Mouse (Mus musculus) forebrain, postnatal 0 days (tissue): Measurements from ENCODE around the gene Wnt7b. TPM values are rescaled to one million over a fixed set of nuclear protein-coding genes. Genes with fewer than 3 reads are reported as not detected.

ENCODE experiments used
- ATAC-seq: fragments of 200-750 bp; cut with Nextera tagmentation; 2 replicates; pipeline ENCODE4 v1.8.0; 2017; ENCODE audit warnings: mild to moderate bottlenecking, moderate library complexity
- DNase-seq: peaks from one replicate; pipeline ENCODE4 v3.0.0-alpha.2; 2015
- H3K27ac ChIP-seq: fragments of 300-500 bp; sonication (generic); 2 replicates; pipeline ENCODE4 v1.5.1; 2014; ENCODE audit warnings: low read depth, mild to moderate bottlenecking, antibody characterized with exemption, low read length, moderate library complexity, mixed read lengths
- H3K27me3 ChIP-seq: fragments of 300-500 bp; sonication (generic); 2 replicates; pipeline ENCODE4 v1.6.1; 2014; ENCODE audit warnings: mild to moderate bottlenecking, low read length, mixed read lengths; ENCODE audit not compliant: insufficient read depth
- H3K36me3 ChIP-seq: fragments of 300-500 bp; sonication (generic); 2 replicates; pipeline ENCODE4 v1.6.1; 2014; ENCODE audit warnings: mild to moderate bottlenecking, moderate library complexity; ENCODE audit not compliant: insufficient read depth
- H3K4me1 ChIP-seq: fragments of 300-500 bp; sonication (generic); 2 replicates; pipeline ENCODE4 v1.6.1; 2014; ENCODE audit warnings: antibody characterized with exemption; ENCODE audit not compliant: insufficient read depth
- H3K4me2 ChIP-seq: fragments of 300-500 bp; sonication (generic); 2 replicates; pipeline ENCODE4 v1.6.1; 2014; ENCODE audit warnings: low read depth, mild to moderate bottlenecking, moderate library complexity
- H3K4me3 ChIP-seq: fragments of 300-500 bp; sonication (generic); 2 replicates; pipeline ENCODE4 v1.5.1; 2014; ENCODE audit warnings: low read depth, low read length, mixed read lengths
- H3K9ac ChIP-seq: fragments of 300-500 bp; sonication (generic); 2 replicates; pipeline ENCODE4 v1.6.1; 2014; ENCODE audit warnings: mild to moderate bottlenecking
- H3K9me3 ChIP-seq: fragments of 300-500 bp; sonication (generic); 2 replicates; pipeline ENCODE4 v1.6.1; 2016; ENCODE audit warnings: low read length
- CTCF ChIP-seq: sonication (generic); IDR thresholded peaks from 2 replicates; pipeline ENCODE4 v1.5.1; 2016; ENCODE audit warnings: antibody characterized with exemption, control low read depth, low read depth
- WGBS: fragments of 180-500 bp; shearing (Covaris S2); extraction: QIAGEN DNeasy Blood & Tissue Kit; methylation state at CpG from one replicate; pipeline ENCODE4 v1.1.7; 2014; 5-methylcytosine and 5-hydroxymethylcytosine counted together
- polyA plus RNA-seq: library from polyadenylated mRNA; unstranded; fragments of >200 nt; fragmentation: Nextera tagmentation; extraction: Ambion mirVana; gene quantifications from 2 replicates; pipeline ENCODE4 v1.2.1, GENCODE M21; 2015
- total RNA-seq: library from RNA; depleted of rRNA; stranded (reverse); fragments of >200 nt; gene quantifications from 2 replicates; pipeline ENCODE4 v1.2.3, GENCODE M21; 2014

Wnt7b gene
- total and polyA plus RNA-seq, 2 experiments from 2014 or later = 54.0 to 59.3 TPM

DNA sequence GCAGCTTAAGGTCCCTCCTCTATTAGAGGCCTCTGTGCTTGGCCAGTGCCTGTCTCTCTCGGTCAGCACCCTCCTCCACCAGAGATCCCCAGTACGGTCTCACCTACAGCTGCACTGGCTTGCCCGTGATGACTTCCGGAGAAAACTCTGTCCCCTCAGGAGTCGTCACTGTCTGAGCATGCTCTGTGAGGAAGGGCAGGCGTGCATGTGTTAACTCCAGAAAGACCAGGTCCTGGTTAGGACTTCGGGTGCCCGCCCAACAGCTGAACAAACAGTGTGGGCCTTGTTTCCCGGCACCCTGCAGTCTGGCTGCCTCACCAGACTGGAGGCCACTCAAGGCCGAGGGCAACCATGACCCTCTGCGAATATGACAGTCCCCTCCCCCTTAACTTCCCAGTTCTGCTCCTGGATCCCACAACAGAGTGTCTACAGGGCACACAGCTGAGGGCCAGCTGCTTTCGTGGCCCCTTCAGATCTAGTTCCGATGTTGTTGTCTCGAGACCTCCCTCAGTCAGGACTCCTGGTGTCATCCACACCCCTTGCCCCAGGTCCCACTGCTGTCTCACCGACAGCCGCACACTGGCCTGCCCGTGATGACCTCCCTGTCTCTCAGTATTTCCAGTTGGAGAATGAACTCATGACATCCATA, 23.8 kb upstream of the Wnt7b start:
- no peak for ATAC-seq
- Histone ChIP-seq H3K4me3 (no peak overlapping the region), H3K36me3 (no peaks in the 10 kb centered on the region), H3K9ac (no peak overlapping the region), H3K27me3 (no peaks in the 10 kb centered on the region), H3K4me1 (no peaks in the 10 kb centered on the region), H3K27ac (no peak overlapping the region), H3K4me2 (no peak overlapping the region), H3K9me3 (no peaks in the 10 kb centered on the region)
- no peak for DNase-seq
- WGBS = 70% methylated on average over 17 of the region's 17 CpGs
- no peak for TF ChIP-seq CTCF

DNA sequence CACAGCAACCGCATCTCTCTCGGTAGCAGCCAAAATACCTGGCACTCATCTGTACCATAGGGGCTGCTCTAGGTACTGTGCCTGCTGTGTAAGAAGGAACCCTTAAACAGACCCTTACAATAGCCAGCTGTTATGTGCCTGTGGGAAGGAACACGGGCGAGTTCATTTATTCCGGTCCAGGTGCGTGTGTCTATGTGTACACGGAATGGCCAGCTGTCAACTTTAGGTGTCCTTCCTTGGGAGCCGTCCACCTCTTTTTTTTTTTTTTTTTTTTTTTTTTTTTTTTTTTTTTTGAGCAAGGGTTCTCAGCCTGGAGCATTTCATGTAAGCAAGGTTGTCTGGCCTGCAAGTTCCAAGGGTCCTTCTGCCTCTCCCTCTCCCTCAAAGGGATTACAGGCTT, 22.7 kb upstream of the Wnt7b start:
- ATAC-seq = no peak
- TF ChIP-seq CTCF = no peak
- H3K9me3 ChIP-seq = no peaks in the 10 kb centered on the region
- no peaks in the 10 kb centered on the region for H3K36me3 ChIP-seq
- no peak for DNase-seq
- H3K27me3 ChIP-seq = no peaks in the 10 kb centered on the region
- 89% methylated on average over 8 of the region's 8 CpGs for WGBS
- H3K27ac ChIP-seq = no peak overlapping the region
- H3K4me1 ChIP-seq = no peaks in the 10 kb centered on the region
- H3K4me2 ChIP-seq = no peak overlapping the region
- H3K4me3 ChIP-seq = no peak overlapping the region
- H3K9ac ChIP-seq = no peak overlapping the region

DNA sequence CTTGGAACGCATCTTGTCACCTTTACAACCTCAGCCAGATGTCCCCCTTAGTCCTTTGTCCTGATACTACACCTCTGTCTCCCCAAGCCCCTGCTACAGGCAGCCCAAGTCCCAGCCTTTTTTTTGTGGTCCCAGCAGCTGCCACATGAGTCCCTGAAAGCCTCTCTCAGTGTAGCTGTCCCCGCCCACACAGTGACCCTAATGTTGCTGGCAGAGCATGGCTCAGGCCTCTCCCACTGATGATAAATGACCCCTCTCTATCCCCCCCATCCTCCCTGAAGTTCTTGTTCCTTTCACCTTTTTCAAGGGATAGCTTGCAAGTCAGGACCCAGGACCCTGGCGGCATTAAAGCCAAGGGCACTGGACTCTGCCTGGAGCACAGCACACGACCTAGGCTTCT, 22.2 kb upstream of the Wnt7b start:
- no peaks in the 10 kb centered on the region for H3K27me3 ChIP-seq
- no peak overlapping the region for H3K4me2 ChIP-seq
- H3K4me3 ChIP-seq = no peak overlapping the region
- ATAC-seq (no peak), DNase-seq (no peak)
- H3K36me3 ChIP-seq = no peaks in the 10 kb centered on the region
- TF ChIP-seq CTCF = no peak
- H3K9ac ChIP-seq = no peak overlapping the region
- WGBS = 74% methylated on average over 4 of the region's 4 CpGs
- no peaks in the 10 kb centered on the region for H3K4me1 ChIP-seq
- no peaks in the 10 kb centered on the region for H3K9me3 ChIP-seq
- H3K27ac ChIP-seq = no peak overlapping the region

DNA sequence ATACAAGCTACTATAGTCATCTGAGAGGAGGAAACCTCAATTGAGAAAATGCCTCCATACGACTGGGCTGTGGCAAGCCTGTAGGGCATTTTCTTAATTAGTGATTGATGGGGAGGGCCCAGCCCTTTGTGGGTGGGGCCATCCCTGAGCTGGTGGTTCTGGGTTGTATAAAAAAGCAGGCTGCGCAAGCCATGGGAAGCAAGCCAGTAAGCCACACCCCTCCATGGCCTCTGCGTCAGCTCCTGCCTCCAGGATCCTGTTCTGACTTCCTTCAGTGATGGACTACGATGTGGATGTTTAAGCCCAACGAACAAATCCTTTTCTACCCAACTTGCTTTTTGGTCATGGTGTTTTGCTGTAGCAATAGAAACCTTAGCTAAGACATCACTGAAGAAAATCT, 21.1 kb upstream of the Wnt7b start:
- no peaks in the 10 kb centered on the region for H3K27me3 ChIP-seq
- no peaks in the 10 kb centered on the region for H3K36me3 ChIP-seq
- no peak overlapping the region for H3K4me3 ChIP-seq
- H3K9me3 ChIP-seq = no peaks in the 10 kb centered on the region
- ATAC-seq = no peak
- H3K4me2 ChIP-seq = no peak overlapping the region
- TF ChIP-seq CTCF = no peak
- H3K4me1 ChIP-seq = no peaks in the 10 kb centered on the region
- no peak overlapping the region for H3K9ac ChIP-seq
- 45% methylated on average over 5 of the region's 5 CpGs for WGBS
- no peak overlapping the region for H3K27ac ChIP-seq
- DNase-seq = no peak

DNA sequence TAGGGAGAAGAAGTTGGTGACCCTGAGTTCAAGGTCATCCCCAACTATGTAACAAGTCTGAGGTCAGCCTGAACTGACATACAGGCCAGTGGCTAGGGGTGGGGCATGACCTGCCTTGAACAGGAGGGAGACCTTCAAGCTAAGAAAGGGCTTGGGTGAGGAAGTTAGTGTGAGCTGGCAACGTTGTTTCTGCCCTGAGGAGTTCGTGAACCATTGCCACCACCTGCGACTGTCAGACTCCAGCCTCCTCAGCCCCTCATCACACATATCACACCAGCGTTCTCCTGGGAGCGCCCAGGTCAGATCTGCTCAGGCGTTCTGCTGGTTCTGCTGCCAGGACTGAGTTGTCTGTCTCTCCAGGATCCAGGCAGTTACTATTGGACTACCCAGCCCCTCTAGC, 20.5 kb upstream of the Wnt7b start:
- DNase-seq (no peak), ATAC-seq (no peak)
- no peaks in the 10 kb centered on the region for H3K9me3 ChIP-seq
- 82% methylated on average over 6 of the region's 6 CpGs for WGBS
- H3K36me3 ChIP-seq = no peaks in the 10 kb centered on the region
- TF ChIP-seq CTCF = no peak
- H3K4me3 ChIP-seq = no peak overlapping the region
- no peak overlapping the region for H3K9ac ChIP-seq
- no peak overlapping the region for H3K4me2 ChIP-seq
- no peaks in the 10 kb centered on the region for H3K27me3 ChIP-seq
- H3K4me1 ChIP-seq = no peaks in the 10 kb centered on the region
- H3K27ac ChIP-seq = no peak overlapping the region

DNA sequence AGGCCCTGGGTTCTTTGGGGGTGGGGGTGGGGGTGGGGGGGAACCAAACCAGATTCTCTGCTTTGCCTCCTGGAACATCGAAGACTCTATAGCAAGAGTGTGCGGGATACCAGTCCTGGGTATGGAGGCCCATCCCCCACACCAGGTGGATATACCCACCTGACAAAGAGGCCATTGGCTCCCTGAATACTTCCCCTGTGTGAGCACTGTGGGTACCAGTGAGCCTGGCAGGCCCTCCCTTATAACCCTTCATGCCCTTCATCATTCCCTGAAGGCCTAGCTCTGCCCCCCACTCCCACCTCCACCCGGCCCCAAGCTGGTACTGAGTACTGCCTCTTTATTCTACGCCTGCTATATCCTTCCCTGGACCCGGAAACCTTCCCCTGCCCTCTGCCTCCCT, 19.7 kb upstream of the Wnt7b start:
- 92% methylated on average over 5 of the region's 5 CpGs for WGBS
- no peaks in the 10 kb centered on the region for H3K9me3 ChIP-seq
- no peak overlapping the region for H3K4me2 ChIP-seq

DNA sequence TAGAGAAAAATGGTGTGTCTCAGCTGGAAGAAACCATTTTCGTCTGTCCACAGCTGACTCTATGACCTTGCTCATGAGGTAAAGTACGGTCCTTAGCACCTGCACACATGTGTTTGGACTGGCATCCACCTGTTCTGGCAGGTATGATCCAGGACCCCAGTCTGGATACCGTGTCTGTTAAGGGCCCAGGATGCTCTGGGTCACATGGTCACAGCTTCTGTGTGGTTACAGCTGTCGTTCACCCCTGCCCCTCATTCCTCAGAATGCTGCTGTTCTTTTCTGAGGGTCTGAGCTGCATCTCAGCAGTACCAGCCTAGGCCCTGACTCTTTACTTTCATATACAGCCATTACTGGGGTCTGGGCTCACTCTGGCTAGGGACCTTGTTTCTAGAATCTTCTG, 18.9 kb upstream of the Wnt7b start:
- Histone ChIP-seq H3K27me3 (no peaks in the 10 kb centered on the region), H3K4me1 (no peaks in the 10 kb centered on the region), H3K36me3 (no peaks in the 10 kb centered on the region), H3K9ac (no peak overlapping the region), H3K27ac (no peak overlapping the region), H3K4me3 (no peak overlapping the region), H3K9me3 (no peaks in the 10 kb centered on the region), H3K4me2 (no peak overlapping the region)
- DNase-seq (no peak), ATAC-seq (no peak)
- no peak for TF ChIP-seq CTCF
- 75% methylated on average over 4 of the region's 4 CpGs for WGBS

More for the DNA sequence above, 19.7 kb upstream of the Wnt7b start:
- no peak for TF ChIP-seq CTCF
- DNase-seq (no peak), ATAC-seq (no peak)
- Histone ChIP-seq H3K4me1 (no peaks in the 10 kb centered on the region), H3K9ac (no peak overlapping the region), H3K36me3 (no peaks in the 10 kb centered on the region), H3K27me3 (no peaks in the 10 kb centered on the region), H3K27ac (no peak overlapping the region), H3K4me3 (no peak overlapping the region)

DNA sequence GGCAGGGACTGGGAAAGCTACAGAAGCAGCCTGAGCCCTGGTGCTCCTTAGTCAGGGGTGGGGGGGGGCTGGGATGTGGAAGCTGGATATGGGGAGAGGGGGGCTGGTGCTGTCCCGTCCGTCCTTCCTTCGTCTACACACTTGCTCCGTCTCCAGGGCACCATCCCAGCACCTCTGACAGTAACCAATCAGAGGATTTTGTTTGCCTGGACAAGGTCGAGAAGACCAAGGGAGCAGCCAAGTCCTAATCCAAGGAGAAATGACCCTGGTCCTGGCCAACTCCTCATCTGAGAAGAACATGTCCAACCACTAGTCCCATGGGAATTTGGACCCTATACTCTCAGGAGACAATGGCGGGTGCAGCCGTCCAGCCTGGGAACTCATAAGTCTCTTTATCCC, 18.4 kb upstream of the Wnt7b start:
- H3K4me3 ChIP-seq = no peak overlapping the region
- no peaks in the 10 kb centered on the region for H3K36me3 ChIP-seq
- TF ChIP-seq CTCF = no peak
- ATAC-seq (peak; percentile 28), DNase-seq (no peak)
- no peaks in the 10 kb centered on the region for H3K27me3 ChIP-seq
- no peak overlapping the region for H3K4me2 ChIP-seq
- H3K9ac ChIP-seq = no peak overlapping the region
- no peaks in the 10 kb centered on the region for H3K4me1 ChIP-seq
- H3K9me3 ChIP-seq = no peaks in the 10 kb centered on the region
- no peak overlapping the region for H3K27ac ChIP-seq
- WGBS = 68% methylated on average over 7 of the region's 7 CpGs
